22 mouse cellular contexts compared by ENCODE assay signal in genomic region chr3:90391941-90392340, GRCm38 (mm10). TPM values are rescaled to one million over a fixed set of nuclear protein-coding genes. Genes with fewer than 3 reads are reported as not detected.
"Had no signal": no experiment of that assay in that cellular context is flagged by ENCODE, and none has a peak within 500 bp of the region (broad histone marks: within the 10 kb centered on the region; RNA-seq: fewer than 3 reads in every experiment).

No protein-coding gene starts in this region.

- H3K4me2 ChIP-seq: limb, embryonic 13.5 days; liver, embryonic 12.5 days; liver, embryonic 15.5 days; lung, embryonic 15.5 days; midbrain, embryonic 13.5 days; neural tube, embryonic 13.5 days had no signal

- H3K27ac ChIP-seq: limb, embryonic 13.5 days; liver, embryonic 12.5 days; liver, embryonic 15.5 days; lung, embryonic 15.5 days; midbrain, embryonic 10.5 days; midbrain, embryonic 13.5 days; neural tube, embryonic 13.5 days had no signal

- ATAC-seq: liver, embryonic 12.5 days; midbrain, embryonic 13.5 days; midbrain, embryonic 16.5 days had no signal

- DNase-seq: kidney, adult 9 months; kidney, postnatal 14 days; kidney, postnatal 4 days; layer of hippocampus, postnatal 36 days; liver; lung, adult 18-20 months; lung, postnatal 10 days; lung, postnatal 36 days; thymus, adult 18-20 months; thymus, postnatal 36 days had no signal

- H3K9me3 ChIP-seq: limb, embryonic 13.5 days; liver, embryonic 12.5 days; liver, embryonic 15.5 days; lung, embryonic 15.5 days; megakaryocyte, embryonic 14.5 days; midbrain, embryonic 10.5 days; midbrain, embryonic 13.5 days; neural tube, embryonic 13.5 days had no signal

- H3K27me3 ChIP-seq: limb, embryonic 13.5 days; lung, embryonic 15.5 days; midbrain, embryonic 13.5 days; neural tube, embryonic 13.5 days had no signal

- H3K4me3 ChIP-seq: left cerebral cortex, adult 2 months; limb, embryonic 13.5 days; liver, embryonic 12.5 days; liver, embryonic 15.5 days; lung, embryonic 15.5 days; megakaryocyte, embryonic 14.5 days; midbrain, embryonic 10.5 days; midbrain, embryonic 13.5 days; myocyte; neural tube, embryonic 13.5 days had no signal

- H3K9ac ChIP-seq: limb, embryonic 13.5 days; liver, embryonic 12.5 days; liver, embryonic 15.5 days; lung, embryonic 15.5 days; midbrain, embryonic 13.5 days; neural tube, embryonic 13.5 days had no signal

RNA-seq across cellular contexts. Expression of gene Slc27a3, which starts 2.2 kb away (rescaled TPM):
- total RNA-seq: monocyte, adult 5-6 weeks had no signal
